11 mouse cellular contexts compared by ENCODE assay signal in genomic region chr1:129837776-129838175, GRCm38 (mm10).
A peak's percentile ranks its signal among the peaks of the same experiment; 100 is the strongest.
DNase-seq lines count a peak whose midpoint lies in the region; ATAC-seq and TF ChIP-seq lines count a peak whose summit lies in the region.
"Had no signal": no experiment of that assay in that cellular context is flagged by ENCODE, and none has a peak within 500 bp of the region (broad histone marks: within the 10 kb centered on the region; RNA-seq: fewer than 3 reads in every experiment).

No protein-coding gene starts in this region.

- ATAC-seq in lung, embryonic 15.5 days (ENCODE audit: borderline replicate concordance, extremely low read depth, low FRiP score, low TSS enrichment), result peak; percentile 81; the same call in 1 of the 2 replicates
- no peak for ATAC-seq in hindbrain, embryonic 13.5 days (ENCODE audit: low FRiP score)

- no peak overlapping the region for H3K4me3 ChIP-seq in lung, embryonic 15.5 days
- H3K4me3 ChIP-seq in myocyte, result no peak overlapping the region
- no peak overlapping the region for H3K4me3 ChIP-seq in hindbrain, embryonic 13.5 days
- H3K4me3 ChIP-seq: erythroblast, embryonic 14.5 days; neural tube, embryonic 15.5 days had no signal

- H3K27ac ChIP-seq in lung, embryonic 15.5 days, result no peak overlapping the region
- H3K27ac ChIP-seq in hindbrain, embryonic 13.5 days, result no peak overlapping the region
- H3K27ac ChIP-seq: neural tube, embryonic 15.5 days had no signal

- DNase-seq in lung, adult 18-20 months, result no peak
- peak; percentile 15 to 39 for DNase-seq in heart, adult 9 months (ENCODE audit: low spot score in 2 of 2)
- peak; percentile 69 for DNase-seq in kidney, postnatal 10 days
- no peak for DNase-seq in cerebellum, adult 9-11 months
- DNase-seq: spleen, adult 18-20 months; thymus, postnatal 4 days had no signal

- TF ChIP-seq POLR2A in myocyte (IDR thresholded peaks at IDR 0.05; ENCODE audit: insufficient read length, low read depth), result no peak

- H3K9me3 ChIP-seq in lung, embryonic 15.5 days, result no peaks in the 10 kb centered on the region
- H3K9me3 ChIP-seq in hindbrain, embryonic 13.5 days, result no peaks in the 10 kb centered on the region
- H3K9me3 ChIP-seq: neural tube, embryonic 15.5 days had no signal

- H3K9ac ChIP-seq in lung, embryonic 15.5 days, result no peak overlapping the region
- no peak overlapping the region for H3K9ac ChIP-seq in hindbrain, embryonic 13.5 days
- H3K9ac ChIP-seq: neural tube, embryonic 15.5 days had no signal

- 19% methylated on average over 3 of the region's 3 CpGs for WGBS in lung, embryonic 15.5 days
- WGBS in hindbrain, embryonic 13.5 days, result 70% methylated on average over 3 of the region's 3 CpGs

- no peak overlapping the region for H3K4me2 ChIP-seq in lung, embryonic 15.5 days
- H3K4me2 ChIP-seq in myocyte (ENCODE audit: low read depth), result peak overlapping the region; percentile 24
- no peak overlapping the region for H3K4me2 ChIP-seq in hindbrain, embryonic 13.5 days
- H3K4me2 ChIP-seq: neural tube, embryonic 15.5 days had no signal

- H3K79me2 ChIP-seq in myocyte (ENCODE audit: control insufficient read depth, insufficient read depth), result no peaks in the 10 kb centered on the region

- no peak overlapping the region for H3ac ChIP-seq in myocyte (ENCODE audit: control insufficient read depth, insufficient read length)

- H3K27me3 ChIP-seq in lung, embryonic 15.5 days, result no peaks in the 10 kb centered on the region
- no peaks in the 10 kb centered on the region for H3K27me3 ChIP-seq in myocyte (ENCODE audit: control insufficient read depth, insufficient read depth, insufficient read length)
- H3K27me3 ChIP-seq in hindbrain, embryonic 13.5 days, result no peaks in the 10 kb centered on the region
- H3K27me3 ChIP-seq: neural tube, embryonic 15.5 days had no signal

- H3K4me1 ChIP-seq in lung, embryonic 15.5 days, result no peaks in the 10 kb centered on the region; the same call in 1 of the 2 replicates
- 0 out of 2 replicates have a peak, but pooled peaks cover 4% of the 10 kb centered on the region for H3K4me1 ChIP-seq in hindbrain, embryonic 13.5 days (replicated peaks)

- no peaks in the 10 kb centered on the region for H3K36me3 ChIP-seq in lung, embryonic 15.5 days
- no peaks in the 10 kb centered on the region for H3K36me3 ChIP-seq in myocyte (ENCODE audit: control insufficient read depth, insufficient read depth)
- no peaks in the 10 kb centered on the region for H3K36me3 ChIP-seq in hindbrain, embryonic 13.5 days
- H3K36me3 ChIP-seq: neural tube, embryonic 15.5 days had no signal

TF ChIP-seq in myocyte, 11 proteins besides CTCF, POLR2A, EP300 and RAD21:
- peak in 1 of 3 experiments; percentile 35 for TF ChIP-seq MYOG (IDR thresholded peaks at IDR 0.05; ENCODE audit: control insufficient read depth in 1 of 3, insufficient read depth in 1 of 3, insufficient read length in 2 of 3, low read depth in 2 of 3)
- peak; percentile 54 to 82 (median 72) for TF ChIP-seq MYOD1 (IDR thresholded peaks at IDR 0.05; ENCODE audit: control insufficient read depth in 1 of 3, insufficient read length in 2 of 3, low read depth in 2 of 3)
- no peak for TF ChIP-seq E2F4 (IDR thresholded peaks at IDR 0.05; ENCODE audit: insufficient read depth)

Comparison
In these comparisons a context has a peak if more than half of its experiments do, and no peak if none do; other contexts are left out.
1. DNase-seq: peak in heart, adult 9 months (2 of 2) and kidney, postnatal 10 days (single experiment); none in lung, adult 18-20 months (0 of 2) and cerebellum, adult 9-11 months (single experiment).